In the genomic region with DNA sequence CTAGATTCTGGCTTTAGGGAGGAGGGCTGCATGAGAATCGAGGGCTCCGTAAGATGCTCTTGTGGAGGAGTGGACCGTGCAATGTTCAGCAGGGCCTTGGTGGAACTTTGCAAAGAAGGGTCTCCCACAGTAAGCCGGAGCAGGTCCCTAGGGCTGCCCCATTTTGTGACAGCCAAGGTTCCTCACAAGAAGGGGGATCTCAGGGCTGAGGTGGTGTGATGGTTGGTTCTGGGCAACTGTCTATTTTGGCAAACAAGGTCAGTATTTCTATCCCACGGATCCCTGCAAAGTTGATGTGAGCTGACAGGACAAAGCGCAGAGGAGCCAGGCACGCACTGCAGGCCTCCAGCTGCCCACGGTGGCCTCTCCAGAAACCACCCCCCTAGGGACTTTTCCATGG, we compare ENCODE assay signal across 8 mouse cellular contexts. TPM values are rescaled to one million over a fixed set of nuclear protein-coding genes. Genes with fewer than 3 reads are reported as not detected.
DNase-seq lines count a peak whose midpoint lies in the region; ATAC-seq lines count a peak whose summit lies in the region.

No protein-coding gene starts in this region.

- peak overlapping the region; percentile 67 for H3K27ac ChIP-seq in neural tube, embryonic 11.5 days (ENCODE audit: low read depth, low read length)
- peak overlapping the region; percentile 58; the same call in 1 of the 2 replicates for H3K27ac ChIP-seq in limb, embryonic 13.5 days
- H3K27ac ChIP-seq in stomach, embryonic 14.5 days (ENCODE audit: low read length), result peak overlapping the region; percentile 21; the same call in 1 of the 2 replicates

- no peaks in the 10 kb centered on the region for H3K27me3 ChIP-seq in neural tube, embryonic 11.5 days (ENCODE audit: control insufficient read depth, insufficient read depth, low read length)
- H3K27me3 ChIP-seq in limb, embryonic 13.5 days, result peaks cover 3% of the 10 kb centered on the region; the same call in 1 of the 2 replicates
- H3K27me3 ChIP-seq in stomach, embryonic 14.5 days (ENCODE audit: control insufficient read depth, insufficient read depth, low read length), result no peaks in the 10 kb centered on the region

- peak overlapping the region; percentile 48 for H3K4me3 ChIP-seq in neural tube, embryonic 11.5 days (ENCODE audit: low read depth, low read length)
- peak overlapping the region; percentile 64 for H3K4me3 ChIP-seq in limb, embryonic 13.5 days
- peak overlapping the region; percentile 47 for H3K4me3 ChIP-seq in stomach, embryonic 14.5 days (ENCODE audit: low read depth, low read length)

- H3K9ac ChIP-seq in neural tube, embryonic 11.5 days (ENCODE audit: low read length), result peak overlapping the region; percentile 39
- H3K9ac ChIP-seq in limb, embryonic 13.5 days, result peak overlapping the region; percentile 80
- H3K9ac ChIP-seq in stomach, embryonic 14.5 days (replicated peaks; ENCODE audit: low read depth, low read length), result no peak overlapping the region

- 38% methylated on average over 8 of the region's 8 CpGs for WGBS in neural tube, embryonic 11.5 days
- WGBS in limb, embryonic 13.5 days, result 28% methylated on average over 8 of the region's 8 CpGs
- 21% methylated on average over 8 of the region's 8 CpGs for WGBS in stomach, embryonic 14.5 days

- H3K4me1 ChIP-seq in neural tube, embryonic 11.5 days (ENCODE audit: control insufficient read depth, insufficient read depth, low read length), result peaks cover 22% of the 10 kb centered on the region; the same call in 1 of the 2 replicates
- peaks cover 46% of the 10 kb centered on the region for H3K4me1 ChIP-seq in limb, embryonic 13.5 days
- H3K4me1 ChIP-seq in stomach, embryonic 14.5 days (ENCODE audit: control insufficient read depth, insufficient read depth, low read length), result peaks cover 15% of the 10 kb centered on the region; the same call in 1 of the 2 replicates

- ATAC-seq in neural tube, embryonic 11.5 days (ENCODE audit: insufficient read depth, low FRiP score, low TSS enrichment), result peak; percentile 10; the same call in 1 of the 2 replicates
- ATAC-seq in limb, embryonic 13.5 days (ENCODE audit: low FRiP score, low read depth), result no peak
- no peak for ATAC-seq in stomach, embryonic 14.5 days (ENCODE audit: insufficient number of reproducible peaks, insufficient read depth, low FRiP score, low read depth)

- H3K9me3 ChIP-seq in neural tube, embryonic 11.5 days (ENCODE audit: control insufficient read depth, low read length), result no peaks in the 10 kb centered on the region
- no peaks in the 10 kb centered on the region for H3K9me3 ChIP-seq in limb, embryonic 13.5 days
- no peaks in the 10 kb centered on the region for H3K9me3 ChIP-seq in stomach, embryonic 14.5 days (ENCODE audit: control insufficient read depth, low read depth, low read length)

- peak; percentile 36 for DNase-seq in cerebellum, adult 9-10 months
- DNase-seq in cerebellum, adult 18-20 months, result no peak
- DNase-seq in neural tube, embryonic 11.5 days (ENCODE audit: low spot score), result peak; percentile 24
- DNase-seq in neural tube, embryonic 10.5 days (ENCODE audit: extremely low spot score, low spot score), result no peak
- no peak for DNase-seq in frontal cortex, postnatal 36 days (ENCODE audit: low spot score in 2 of 2)
- DNase-seq in thymus, postnatal 4 days, result no peak

- H3K4me2 ChIP-seq in neural tube, embryonic 11.5 days (ENCODE audit: low read depth), result peak overlapping the region; percentile 77
- peak overlapping the region; percentile 83 for H3K4me2 ChIP-seq in limb, embryonic 13.5 days (replicated peaks)
- H3K4me2 ChIP-seq in stomach, embryonic 14.5 days (replicated peaks; ENCODE audit: low read depth, low read length), result peak overlapping the region; percentile 83

- no peaks in the 10 kb centered on the region for H3K36me3 ChIP-seq in neural tube, embryonic 11.5 days (ENCODE audit: control insufficient read depth, insufficient read depth, low read length)
- peaks cover 25% of the 10 kb centered on the region for H3K36me3 ChIP-seq in limb, embryonic 13.5 days
- H3K36me3 ChIP-seq in stomach, embryonic 14.5 days (ENCODE audit: control insufficient read depth, insufficient read depth, low read length), result peaks cover 10% of the 10 kb centered on the region

RNA-seq across cellular contexts. Expression of gene Slc16a3, which starts 3.0 kb away (rescaled TPM):
- 37.1 and 39.4 TPM in 2 replicates for polyA plus RNA-seq in neural tube, embryonic 11.5 days (2014; fragmentation: Nextera tagmentation; extraction: Ambion mirVana)
- polyA plus RNA-seq in limb, embryonic 13.5 days (2015; fragmentation: Nextera tagmentation; extraction: Ambion mirVana), result 84.1 and 94.1 TPM in 2 replicates
- 24.1 and 32.9 TPM in 2 replicates for polyA plus RNA-seq in stomach, embryonic 14.5 days (2014; fragmentation: Nextera tagmentation; extraction: Ambion mirVana)

RNA-seq across cellular contexts. Expression of gene Ccdc57, which starts 18.6 kb away (rescaled TPM):
- polyA plus RNA-seq in neural tube, embryonic 11.5 days (2014; fragmentation: Nextera tagmentation; extraction: Ambion mirVana), result 4.6 and 5.8 TPM in 2 replicates
- polyA plus RNA-seq in limb, embryonic 13.5 days (2015; fragmentation: Nextera tagmentation; extraction: Ambion mirVana), result 6.4 TPM in 2 replicates
- polyA plus RNA-seq in stomach, embryonic 14.5 days (2014; fragmentation: Nextera tagmentation; extraction: Ambion mirVana), result 5.6 and 6.5 TPM in 2 replicates

RNA-seq across cellular contexts. Expression of gene Csnk1d, which starts 39.9 kb away (rescaled TPM):
- 81.6 and 84.6 TPM in 2 replicates for polyA plus RNA-seq in neural tube, embryonic 11.5 days (2014; fragmentation: Nextera tagmentation; extraction: Ambion mirVana)
- 133 and 136 TPM in 2 replicates for polyA plus RNA-seq in limb, embryonic 13.5 days (2015; fragmentation: Nextera tagmentation; extraction: Ambion mirVana)
- 70.4 and 70.6 TPM in 2 replicates for polyA plus RNA-seq in stomach, embryonic 14.5 days (2014; fragmentation: Nextera tagmentation; extraction: Ambion mirVana)

Comparison
In these comparisons a context has a peak if more than half of its experiments do, and no peak if none do; other contexts are left out.
1. DNase-seq: peak in cerebellum, adult 9-10 months (single experiment) and neural tube, embryonic 11.5 days (single experiment); none in cerebellum, adult 18-20 months (0 of 2), neural tube, embryonic 10.5 days (single experiment), frontal cortex, postnatal 36 days (0 of 2) and thymus, postnatal 4 days (single experiment).
2. Peak in every context shown above with its lines, with median percentiles within 50 percentile points of each other: H3K27ac ChIP-seq, H3K4me2 ChIP-seq and H3K4me3 ChIP-seq.